Mouse (Mus musculus) NIH3T3 (cell line): ENCODE data around the gene Cda.
A peak's percentile ranks its signal among the peaks of the same experiment; 100 is the strongest.
"Not testable (repeated sequence)": the region's sequence is repeated elsewhere in the genome, so short reads cannot be mapped to it uniquely, and the experiment has no call there.

Experiments used
- DNase-seq: peaks from one replicate; pipeline ENCODE4 v3.0.0-alpha.2; 2012; ENCODE audit warnings: low read depth

Gene Cda

GRCm38 (mm10) chr4:138335036-138335435, 32.8 kb downstream of the Cda start:
- DNase-seq = no peak

GRCm38 (mm10) chr4:138333135-138333534, 34.7 kb downstream of the Cda start:
- no peak for DNase-seq

GRCm38 (mm10) chr4:138331647-138332046, 36.1 kb downstream of the Cda start:
- DNase-seq = peak; percentile 37

GRCm38 (mm10) chr4:138330264-138330671, 37.5 kb downstream of the Cda start:
- no peak for DNase-seq

GRCm38 (mm10) chr4:138327891-138328470, 39.8 kb downstream of the Cda start:
- no peak for DNase-seq

GRCm38 (mm10) chr4:138327155-138327554, 40.6 kb downstream of the Cda start:
- not testable (repeated sequence) for DNase-seq

GRCm38 (mm10) chr4:138326077-138326695, 41.6 kb downstream of the Cda start, which contains the start of gene Pink1:
Pink1 (minus strand) TSS chr4:138326307.
- DNase-seq = peak; percentile 87

- peak; percentile 93 for DNase-seq
These were observed 42.2 kb downstream of the Cda start for GRCm38 (mm10) chr4:138325466-138326076.

GRCm38 (mm10) chr4:138324451-138324850, 43.3 kb downstream of the Cda start:
- no peak for DNase-seq

GRCm38 (mm10) chr4:138323753-138324152, 44.0 kb downstream of the Cda start:
- DNase-seq = peak; percentile 53

GRCm38 (mm10) chr4:138322692-138323091, 45.1 kb downstream of the Cda start:
- no peak for DNase-seq

GRCm38 (mm10) chr4:138321488-138321887, 46.3 kb downstream of the Cda start:
- no peak for DNase-seq

- DNase-seq = no peak
These were observed 47.1 kb downstream of the Cda start for GRCm38 (mm10) chr4:138320711-138321110.

- peak; percentile 87 for DNase-seq
These were observed 48.3 kb downstream of the Cda start for GRCm38 (mm10) chr4:138319508-138319907.

- DNase-seq = peak; percentile 67
These were observed 49.1 kb downstream of the Cda start for GRCm38 (mm10) chr4:138318509-138319266.

GRCm38 (mm10) chr4:138316369-138316768, 51.4 kb downstream of the Cda start:
- no peak for DNase-seq

- no peak for DNase-seq
These were observed 52.0 kb downstream of the Cda start for GRCm38 (mm10) chr4:138315781-138316180.

- DNase-seq = no peak
These were observed 54.0 kb downstream of the Cda start for GRCm38 (mm10) chr4:138313795-138314194.

GRCm38 (mm10) chr4:138313021-138313420, 54.8 kb downstream of the Cda start:
- DNase-seq = no peak

- no peak for DNase-seq
These were observed 55.7 kb downstream of the Cda start for GRCm38 (mm10) chr4:138312105-138312504.

- DNase-seq = peak; percentile 40
These were observed 56.2 kb downstream of the Cda start for GRCm38 (mm10) chr4:138311595-138311994.

GRCm38 (mm10) chr4:138310311-138310910, 57.4 kb downstream of the Cda start:
- no peak for DNase-seq
